31 mouse cellular contexts compared by ENCODE assay signal in the genomic region with DNA sequence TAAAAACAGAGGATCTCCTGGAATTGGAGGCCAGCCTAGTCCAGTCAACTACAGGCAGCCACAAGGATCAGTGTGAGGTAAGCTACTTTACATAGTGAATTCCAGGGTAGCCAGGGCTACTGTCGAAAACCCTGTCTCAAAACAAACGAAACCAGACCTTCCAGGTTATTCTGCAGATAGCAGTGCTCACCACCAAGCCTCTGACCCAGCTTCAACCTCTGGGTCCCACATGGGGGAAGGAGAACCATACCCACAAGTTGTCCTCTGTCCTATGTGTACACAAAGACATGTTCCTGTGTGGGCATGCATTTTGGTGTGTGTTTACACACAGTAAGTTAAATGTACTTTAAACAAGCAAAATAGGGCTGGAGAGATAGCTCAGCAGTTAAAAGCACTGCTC. TPM values are rescaled to one million over a fixed set of nuclear protein-coding genes. Genes with fewer than 3 reads are reported as not detected.
DNase-seq lines count a peak whose midpoint lies in the region; ATAC-seq lines count a peak whose summit lies in the region.
"Had no signal": no experiment of that assay in that cellular context is flagged by ENCODE, and none has a peak within 500 bp of the region (broad histone marks: within the 10 kb centered on the region; RNA-seq: fewer than 3 reads in every experiment).

No protein-coding gene starts in this region.

- H3K4me1 ChIP-seq in lung, embryonic 16.5 days (replicated peaks; ENCODE audit: control insufficient read depth, insufficient read depth, low read length): peaks cover 34% of the 10 kb centered on the region
- peaks cover 43% of the 10 kb centered on the region for H3K4me1 ChIP-seq in liver, embryonic 11.5 days (replicated peaks; ENCODE audit: control insufficient read depth, insufficient read depth, low read length)
- peaks cover 67% of the 10 kb centered on the region for H3K4me1 ChIP-seq in liver, embryonic 13.5 days (replicated peaks)
- peaks cover 23% of the 10 kb centered on the region for H3K4me1 ChIP-seq in stomach, embryonic 14.5 days (ENCODE audit: control insufficient read depth, insufficient read depth, low read length)

- H3K36me3 ChIP-seq in lung, embryonic 16.5 days (ENCODE audit: control insufficient read depth, insufficient read depth, low read length): no peaks in the 10 kb centered on the region
- 0 out of 2 replicates have a peak, but pooled peaks cover 2% of the 10 kb centered on the region for H3K36me3 ChIP-seq in liver, embryonic 11.5 days (ENCODE audit: control insufficient read depth, insufficient read depth, low read length)
- peaks cover 12% of the 10 kb centered on the region; the same call in 1 of the 2 replicates for H3K36me3 ChIP-seq in liver, embryonic 13.5 days
- no peaks in the 10 kb centered on the region for H3K36me3 ChIP-seq in stomach, embryonic 14.5 days (ENCODE audit: control insufficient read depth, insufficient read depth, low read length)
- H3K36me3 ChIP-seq: embryonic facial prominence, embryonic 12.5 days; forebrain, embryonic 15.5 days; heart, embryonic 15.5 days; hindbrain, embryonic 12.5 days; intestine, embryonic 15.5 days; midbrain, embryonic 12.5 days; neural tube, embryonic 13.5 days had no signal

- no peaks in the 10 kb centered on the region for H3K27me3 ChIP-seq in lung, embryonic 16.5 days (ENCODE audit: control insufficient read depth, insufficient read depth, low read depth, low read length)
- H3K27me3 ChIP-seq in liver, embryonic 11.5 days (replicated peaks; ENCODE audit: control insufficient read depth, insufficient read depth, low read length): no peaks in the 10 kb centered on the region
- no peaks in the 10 kb centered on the region for H3K27me3 ChIP-seq in liver, embryonic 13.5 days
- no peaks in the 10 kb centered on the region for H3K27me3 ChIP-seq in stomach, embryonic 14.5 days (ENCODE audit: control insufficient read depth, insufficient read depth, low read length)
- H3K27me3 ChIP-seq: embryonic facial prominence, embryonic 12.5 days; forebrain, embryonic 15.5 days; heart, embryonic 15.5 days; hindbrain, embryonic 12.5 days; intestine, embryonic 15.5 days; midbrain, embryonic 12.5 days; neural tube, embryonic 13.5 days had no signal

- 53% methylated on average over 2 of the region's 2 CpGs for WGBS in lung, embryonic 16.5 days
- 49% methylated on average over 2 of the region's 2 CpGs for WGBS in liver, embryonic 11.5 days
- WGBS in liver, embryonic 13.5 days (ENCODE audit: insufficient replicate concordance): 48% methylated on average over 2 of the region's 2 CpGs
- WGBS in stomach, embryonic 14.5 days: 47% methylated on average over 2 of the region's 2 CpGs

- no peak overlapping the region for H3K4me3 ChIP-seq in lung, embryonic 16.5 days (ENCODE audit: low read length)
- H3K4me3 ChIP-seq in liver, embryonic 11.5 days (ENCODE audit: low read depth, low read length): 0 out of 2 replicates have a peak overlapping the region, but pooled peaks have one; percentile 8
- H3K4me3 ChIP-seq in liver, embryonic 13.5 days (replicated peaks): no peak overlapping the region
- no peak overlapping the region for H3K4me3 ChIP-seq in stomach, embryonic 14.5 days (ENCODE audit: low read depth, low read length)
- H3K4me3 ChIP-seq: embryonic facial prominence, embryonic 12.5 days; forebrain, embryonic 15.5 days; heart, embryonic 15.5 days; hindbrain, embryonic 12.5 days; intestine, embryonic 15.5 days; midbrain, embryonic 12.5 days; neural tube, embryonic 13.5 days had no signal

- H3K27ac ChIP-seq in lung, embryonic 16.5 days (ENCODE audit: low read length): 0 out of 2 replicates have a peak overlapping the region, but pooled peaks have one; percentile 5
- H3K27ac ChIP-seq in liver, embryonic 11.5 days (ENCODE audit: low read depth, low read length): peak overlapping the region; percentile 58
- H3K27ac ChIP-seq in liver, embryonic 13.5 days: peak overlapping the region; percentile 83
- H3K27ac ChIP-seq in stomach, embryonic 14.5 days (ENCODE audit: low read length): peak overlapping the region; percentile 15; the same call in 1 of the 2 replicates
- H3K27ac ChIP-seq: embryonic facial prominence, embryonic 12.5 days; forebrain, embryonic 15.5 days; heart, embryonic 15.5 days; hindbrain, embryonic 12.5 days; hindbrain, postnatal 0 days; intestine, embryonic 15.5 days; kidney, postnatal 0 days; midbrain, embryonic 12.5 days; neural tube, embryonic 13.5 days had no signal

- no peak overlapping the region for H3K4me2 ChIP-seq in lung, embryonic 16.5 days (ENCODE audit: low read depth, low read length)
- peak overlapping the region; percentile 52 for H3K4me2 ChIP-seq in liver, embryonic 11.5 days
- H3K4me2 ChIP-seq in liver, embryonic 13.5 days: peak overlapping the region; percentile 37
- no peak overlapping the region for H3K4me2 ChIP-seq in stomach, embryonic 14.5 days (replicated peaks; ENCODE audit: low read depth, low read length)
- H3K4me2 ChIP-seq: embryonic facial prominence, embryonic 12.5 days; forebrain, embryonic 15.5 days; heart, embryonic 15.5 days; hindbrain, embryonic 12.5 days; intestine, embryonic 15.5 days; midbrain, embryonic 12.5 days; neural tube, embryonic 13.5 days had no signal

- DNase-seq in lung, postnatal 14 days: no peak
- DNase-seq in liver, embryonic 11.5 days (ENCODE audit: low spot score): no peak
- DNase-seq in liver, embryonic 13.5 days: no peak
- no peak for DNase-seq in embryo, embryonic 10.5 days (ENCODE audit: low spot score)
- DNase-seq in adrenal gland, postnatal 14 days: no peak
- DNase-seq in thymus, postnatal 10 days (ENCODE audit: low spot score in 2 of 2): no peak
- DNase-seq: adrenal gland, postnatal 36 days; B cell, adult 2 months; cerebellum, adult 2 months; cerebellum, postnatal 25 days; embryo, embryonic 11 days; heart, postnatal 36 days; kidney, adult 2 months; kidney, postnatal 4 days; lung, adult 18-20 months; lung, postnatal 36 days; right cerebral cortex, postnatal 4 days; thymus, postnatal 4 days had no signal

- no peak overlapping the region for H3K9ac ChIP-seq in lung, embryonic 16.5 days (ENCODE audit: low read length)
- no peak overlapping the region for H3K9ac ChIP-seq in liver, embryonic 11.5 days (ENCODE audit: low read depth, low read length)
- peak overlapping the region; percentile 50; the same call in 1 of the 2 replicates for H3K9ac ChIP-seq in liver, embryonic 13.5 days
- no peak overlapping the region for H3K9ac ChIP-seq in stomach, embryonic 14.5 days (replicated peaks; ENCODE audit: low read depth, low read length)
- H3K9ac ChIP-seq: embryonic facial prominence, embryonic 12.5 days; forebrain, embryonic 15.5 days; heart, embryonic 15.5 days; hindbrain, embryonic 12.5 days; intestine, embryonic 15.5 days; midbrain, embryonic 12.5 days; neural tube, embryonic 13.5 days had no signal

- no peaks in the 10 kb centered on the region for H3K9me3 ChIP-seq in lung, embryonic 16.5 days (ENCODE audit: control insufficient read depth, low read length)
- no peaks in the 10 kb centered on the region for H3K9me3 ChIP-seq in liver, embryonic 11.5 days (ENCODE audit: control insufficient read depth, low read length)
- no peaks in the 10 kb centered on the region for H3K9me3 ChIP-seq in liver, embryonic 13.5 days (replicated peaks)
- H3K9me3 ChIP-seq in stomach, embryonic 14.5 days (ENCODE audit: control insufficient read depth, low read depth, low read length): no peaks in the 10 kb centered on the region
- H3K9me3 ChIP-seq: embryonic facial prominence, embryonic 12.5 days; forebrain, embryonic 15.5 days; heart, embryonic 15.5 days; hindbrain, embryonic 12.5 days; intestine, embryonic 15.5 days; midbrain, embryonic 12.5 days; neural tube, embryonic 13.5 days had no signal

- no peak for ATAC-seq in lung, embryonic 16.5 days (ENCODE audit: low read depth)
- no peak for ATAC-seq in liver, embryonic 11.5 days (replicated peaks; ENCODE audit: low FRiP score)
- ATAC-seq in liver, embryonic 13.5 days (ENCODE audit: low read depth): no peak
- peak; percentile 53; the same call in 1 of the 2 replicates for ATAC-seq in stomach, embryonic 14.5 days (ENCODE audit: insufficient number of reproducible peaks, insufficient read depth, low FRiP score, low read depth)
- ATAC-seq: forebrain, embryonic 15.5 days; hindbrain, postnatal 0 days; intestine, embryonic 15.5 days had no signal

RNA-seq across cellular contexts. Expression of a gene that starts 58.1 kb away (rescaled TPM):
- 0.51 and 1.2 TPM in 2 replicates for polyA plus RNA-seq in lung, embryonic 16.5 days (2015; fragmentation: Nextera tagmentation; extraction: Ambion mirVana)
- 0.26 and 0.53 TPM in 2 replicates for polyA plus RNA-seq in liver, embryonic 11.5 days (2014; fragmentation: Nextera tagmentation; extraction: Ambion mirVana)
- polyA plus RNA-seq in liver, embryonic 13.5 days (2015; fragmentation: Nextera tagmentation; extraction: Ambion mirVana): 0.58 and 0.71 TPM in 2 replicates
- polyA plus RNA-seq in stomach, embryonic 14.5 days (2014; fragmentation: Nextera tagmentation; extraction: Ambion mirVana): 16.0 and 18.7 TPM in 2 replicates
- 7.5 and 9.6 TPM in 2 replicates for total RNA-seq in adrenal gland, postnatal 14 days (2021)
- total RNA-seq: gastrocnemius, adult 18-20 months; heart, postnatal 36 days; megakaryocyte, adult 5-6 weeks had no signal

RNA-seq across cellular contexts. Expression of a gene that starts 58.5 kb away (rescaled TPM):
- 87.7 and 92.2 TPM in 2 replicates for polyA plus RNA-seq in lung, embryonic 16.5 days (2015; fragmentation: Nextera tagmentation; extraction: Ambion mirVana)
- polyA plus RNA-seq in liver, embryonic 11.5 days (2014; fragmentation: Nextera tagmentation; extraction: Ambion mirVana): 107 and 110 TPM in 2 replicates
- polyA plus RNA-seq in liver, embryonic 13.5 days (2015; fragmentation: Nextera tagmentation; extraction: Ambion mirVana): 61.0 and 69.1 TPM in 2 replicates
- 84.2 and 106 TPM in 2 replicates for polyA plus RNA-seq in stomach, embryonic 14.5 days (2014; fragmentation: Nextera tagmentation; extraction: Ambion mirVana)
- 79.8 and 82.3 TPM in 2 replicates for total RNA-seq in adrenal gland, postnatal 14 days (2021)

Comparison
In these comparisons a context has a peak if more than half of its experiments do, and no peak if none do; other contexts are left out.
1. H3K27ac ChIP-seq: peak in every context shown above with its lines; median percentile 83 in liver, embryonic 13.5 days; 58 in liver, embryonic 11.5 days; 15 in stomach, embryonic 14.5 days; 5 in lung, embryonic 16.5 days.
2. H3K4me2 ChIP-seq: peak in liver, embryonic 11.5 days (single experiment) and liver, embryonic 13.5 days (single experiment); none in lung, embryonic 16.5 days (single experiment) and stomach, embryonic 14.5 days (single experiment).